17 mouse cellular contexts compared by ENCODE assay signal in the genomic region with DNA sequence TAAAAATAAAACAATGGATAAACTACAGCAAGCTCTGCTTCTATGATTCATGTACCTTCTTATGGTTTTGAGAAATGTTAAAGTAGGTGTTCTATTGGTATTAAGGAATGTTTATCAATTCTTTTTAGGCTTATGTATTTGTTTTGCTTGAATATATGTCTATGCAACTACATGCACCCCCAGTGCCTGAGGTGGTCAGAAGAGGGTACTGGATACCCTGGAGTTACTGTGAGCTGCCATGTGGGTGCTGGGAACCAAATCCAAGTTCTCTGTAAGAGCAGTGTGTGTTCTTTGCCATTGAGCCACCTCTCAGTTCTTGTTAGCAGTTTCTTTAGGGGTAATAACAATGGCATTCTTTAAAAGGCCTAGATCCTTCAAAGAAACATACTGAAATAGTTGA.
"Had no signal": no experiment of that assay in that cellular context is flagged by ENCODE, and none has a peak within 500 bp of the region (broad histone marks: within the 10 kb centered on the region; RNA-seq: fewer than 3 reads in every experiment).

No protein-coding gene starts in this region.

- H3K4me3 ChIP-seq: intestine, embryonic 15.5 days had no signal

- H3K9me3 ChIP-seq: intestine, embryonic 15.5 days; kidney, embryonic 15.5 days; limb, embryonic 12.5 days; limb, embryonic 15.5 days; stomach, embryonic 15.5 days had no signal

- H3K9ac ChIP-seq: intestine, embryonic 15.5 days; kidney, embryonic 15.5 days; limb, embryonic 12.5 days; limb, embryonic 15.5 days; lung, embryonic 14.5 days; stomach, embryonic 15.5 days had no signal

- DNase-seq: kidney, adult 11 months; kidney, adult 8-10 months; kidney, postnatal 10 days; kidney, postnatal 36 days; left cerebral cortex, postnatal 4 days; lung, embryonic 14.5 days; midbrain, embryonic 14.5 days; right cerebral cortex, postnatal 14 days; right cerebral cortex, postnatal 4 days; thymus, postnatal 25 days had no signal

- ATAC-seq: intestine, embryonic 15.5 days; lung, postnatal 0 days had no signal

- H3K27me3 ChIP-seq: intestine, embryonic 15.5 days; kidney, embryonic 15.5 days; limb, embryonic 12.5 days; limb, embryonic 15.5 days; stomach, embryonic 15.5 days had no signal

- H3K27ac ChIP-seq: intestine, embryonic 15.5 days; kidney, embryonic 15.5 days; limb, embryonic 12.5 days; limb, embryonic 15.5 days; macrophage; stomach, embryonic 15.5 days had no signal
